Mouse (Mus musculus) thymus, adult 2 months (tissue): ENCODE results near the gene Ubac1.

Experiments
- CTCF ChIP-seq: fragments of 200-500 bp; IDR thresholded peaks from 2 replicates; pipeline ENCODE4 v1.5.1; 2012; ENCODE audit warnings: mild to moderate bottlenecking, control low read depth, low read length, moderate library complexity, borderline replicate concordance; ENCODE audit not compliant: control insufficient read depth, poor library complexity, insufficient read depth; ENCODE audit errors: extremely low read depth
- POLR2A ChIP-seq: fragments of 200-500 bp; IDR thresholded peaks from 2 replicates; pipeline ENCODE4 v1.6.1; 2012; ENCODE audit warnings: mild to moderate bottlenecking, low read length, control low read depth, moderate library complexity; ENCODE audit not compliant: control insufficient read depth, poor library complexity, insufficient read depth; ENCODE audit errors: extremely low read depth

DNA sequence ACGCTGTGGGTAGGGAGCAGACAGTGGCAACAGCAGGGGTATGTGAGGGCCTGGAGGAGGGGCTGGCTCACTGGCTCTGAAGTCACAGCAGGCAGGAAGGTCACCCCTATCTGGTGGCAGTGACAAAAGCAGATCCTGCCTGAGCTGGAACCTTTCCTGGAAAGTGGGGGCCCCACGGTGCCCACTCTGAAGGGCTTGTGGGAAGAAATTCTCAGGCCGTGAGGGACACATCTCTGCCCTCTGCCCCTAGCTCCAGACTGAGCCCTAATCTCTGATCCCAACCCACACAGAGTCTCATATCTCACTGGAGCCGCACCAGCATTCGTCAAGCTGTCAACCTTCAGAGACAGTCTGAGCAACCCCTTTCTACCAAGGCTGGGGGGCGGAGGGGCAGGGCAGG, 15.8 kb upstream of the Ubac1 start:
- TF ChIP-seq CTCF (no peak), POLR2A (no peak)
